Mouse (Mus musculus) heart, postnatal 4 days (tissue): ENCODE results near the gene Gsdma2. TPM values are rescaled to one million over a fixed set of nuclear protein-coding genes. Genes with fewer than 3 reads are reported as not detected.
"Not testable (repeated sequence)": the region's sequence is repeated elsewhere in the genome, so short reads cannot be mapped to it uniquely, and the experiment has no call there.

Source experiments
- DNase-seq: peaks from one replicate; pipeline ENCODE4 v3.0.0; 2021
- total RNA-seq, 2 experiments: library from RNA; stranded (reverse); gene quantifications; 2 replicates each; pipeline ENCODE4 v1.2.3; 2021

The Gsdma2 gene
- not detected for total RNA-seq

- no peak for DNase-seq
Observed at GRCm38 (mm10) chr11:98646459-98646858, at the start of gene Gsdma2. Gene Gsdma2 (plus strand): TSS chr11:98646759.

GRCm38 (mm10) chr11:98597363-98597762 lies 49.2 kb upstream of the Gsdma2 start:
- peak; percentile 82 for DNase-seq

- DNase-seq = no peak
Observed at GRCm38 (mm10) chr11:98597991-98598390, 48.6 kb upstream of the Gsdma2 start, which contains the start of gene Lrrc3c. Gene Lrrc3c (plus strand): TSS chr11:98598291.

- DNase-seq = peak; percentile 39
Observed at GRCm38 (mm10) chr11:98598851-98599290, 47.7 kb upstream of the Gsdma2 start.

GRCm38 (mm10) chr11:98599291-98599690 lies 47.3 kb upstream of the Gsdma2 start:
- DNase-seq = no peak

- DNase-seq = peak; percentile 31
Observed at GRCm38 (mm10) chr11:98602090-98602690, 44.4 kb upstream of the Gsdma2 start.

GRCm38 (mm10) chr11:98603953-98604352 lies 42.6 kb upstream of the Gsdma2 start:
- DNase-seq = no peak

GRCm38 (mm10) chr11:98604911-98605310 lies 41.6 kb upstream of the Gsdma2 start:
- not testable (repeated sequence) for DNase-seq

- no peak for DNase-seq
Observed at GRCm38 (mm10) chr11:98606763-98607162, 39.8 kb upstream of the Gsdma2 start.

- no peak for DNase-seq
Observed at GRCm38 (mm10) chr11:98620791-98621190, 25.8 kb upstream of the Gsdma2 start.

- not testable (repeated sequence) for DNase-seq
Observed at GRCm38 (mm10) chr11:98623981-98624380, 22.6 kb upstream of the Gsdma2 start.

- not testable (repeated sequence) for DNase-seq
Observed at GRCm38 (mm10) chr11:98624381-98624780, 22.2 kb upstream of the Gsdma2 start.

- DNase-seq = no peak
Observed at GRCm38 (mm10) chr11:98625611-98626410, 20.7 kb upstream of the Gsdma2 start, which contains the start of the genes Gm12355 and Gsdma3. Gene Gm12355 (minus strand): TSS chr11:98625661. Gene Gsdma3 (plus strand): TSS chr11:98626360.

- DNase-seq = no peak
Observed at GRCm38 (mm10) chr11:98628706-98629105, 17.9 kb upstream of the Gsdma2 start.

GRCm38 (mm10) chr11:98630646-98631045 lies 15.9 kb upstream of the Gsdma2 start:
- no peak for DNase-seq

- DNase-seq = peak; percentile 39
Observed at GRCm38 (mm10) chr11:98635312-98635970, 11.1 kb upstream of the Gsdma2 start.

GRCm38 (mm10) chr11:98637501-98637900 lies 9.1 kb upstream of the Gsdma2 start:
- DNase-seq = no peak

- DNase-seq = no peak
Observed at GRCm38 (mm10) chr11:98640091-98640490, 6.5 kb upstream of the Gsdma2 start.

GRCm38 (mm10) chr11:98644757-98645156 lies 1.8 kb upstream of the Gsdma2 start:
- no peak for DNase-seq

- DNase-seq = no peak
Observed at GRCm38 (mm10) chr11:98645946-98646345, 613 bp upstream of the Gsdma2 start.

GRCm38 (mm10) chr11:98655076-98655475 lies 8.5 kb downstream of the Gsdma2 start:
- peak; percentile 65 for DNase-seq

GRCm38 (mm10) chr11:98660517-98660916 lies 14.0 kb downstream of the Gsdma2 start:
- peak; percentile 12 for DNase-seq

- DNase-seq = no peak
Observed at GRCm38 (mm10) chr11:98664091-98664490, 17.5 kb downstream of the Gsdma2 start, which contains the start of gene Gsdma. Gene Gsdma (plus strand): TSS chr11:98664351.
